Mouse (Mus musculus) cerebral cortex, adult 2 months (tissue): ENCODE results near the gene Rfx5.

Experiments used
- WGBS: fragments of 180-500 bp; shearing (Covaris S2); methylation state at CpG from one replicate; pipeline ENCODE4 v1.1.7; 2018; 5-methylcytosine and 5-hydroxymethylcytosine counted together

Rfx5 gene

GRCm38 (mm10) chr3:94953764-94954616, at the start of gene Rfx5:
Gene Rfx5, plus strand, starts transcription at chr3:94954075.
- WGBS = under 1% methylated on average over 50 of the region's 50 CpGs

- WGBS = 67% methylated on average over 3 of the region's 3 CpGs
Measured at GRCm38 (mm10) chr3:94904759-94905158, 49.1 kb upstream of the Rfx5 start.

- 74% methylated on average over 1 of the region's 1 CpGs for WGBS
Measured at GRCm38 (mm10) chr3:94906482-94906881, 47.4 kb upstream of the Rfx5 start.

DNA sequence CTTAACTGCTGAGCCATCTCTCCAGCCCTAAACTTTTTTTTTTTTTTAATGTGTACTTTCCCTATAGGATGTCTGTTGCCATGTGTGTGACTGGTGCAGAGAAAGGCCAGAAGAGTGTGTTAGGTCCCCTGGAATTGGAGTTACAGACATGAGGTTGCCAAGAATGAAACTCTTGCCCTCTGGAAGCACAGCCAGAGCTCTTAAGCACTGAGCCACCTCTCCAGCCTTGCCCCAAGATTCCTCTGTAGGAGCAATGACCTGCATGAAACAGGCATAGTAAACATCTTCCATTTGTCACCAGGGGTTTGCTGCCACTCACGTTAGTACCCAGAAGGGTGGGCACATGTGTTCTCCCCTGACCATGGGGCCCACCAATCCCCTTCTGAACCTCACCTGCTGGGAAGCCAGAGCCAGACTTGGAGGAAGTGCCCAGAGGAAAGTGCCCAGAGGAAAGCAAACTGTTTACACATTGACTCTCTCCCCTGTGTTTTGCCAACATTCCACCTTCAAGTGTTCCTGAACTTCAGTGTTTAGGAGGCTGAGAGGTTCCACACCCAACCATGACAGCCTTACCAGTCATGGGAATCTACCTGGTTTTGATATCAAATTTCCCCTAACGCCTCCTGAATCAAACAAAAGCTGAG, 42.7 kb upstream of the Rfx5 start:
- 84% methylated on average over 2 of the region's 2 CpGs for WGBS

DNA sequence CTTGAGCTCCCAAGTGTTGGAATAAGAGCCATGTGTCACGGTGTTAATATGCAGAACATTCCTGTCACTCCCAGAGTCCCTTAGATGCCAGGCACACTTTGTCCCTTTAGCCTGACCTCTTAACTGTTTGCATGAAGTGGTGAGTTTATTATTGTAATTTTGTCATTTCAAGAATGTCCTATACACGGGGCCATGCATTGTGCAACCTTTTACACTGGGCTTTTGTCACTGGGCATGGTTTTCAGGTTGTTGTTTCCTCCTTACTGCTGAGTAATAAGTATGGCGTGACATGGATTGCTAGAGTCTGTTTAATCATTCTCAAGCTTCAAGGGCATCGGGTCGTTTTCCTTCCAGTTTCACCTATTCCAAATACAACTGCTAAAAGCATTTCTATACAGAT, 40.1 kb upstream of the Rfx5 start:
- 80% methylated on average over 5 of the region's 5 CpGs for WGBS

DNA sequence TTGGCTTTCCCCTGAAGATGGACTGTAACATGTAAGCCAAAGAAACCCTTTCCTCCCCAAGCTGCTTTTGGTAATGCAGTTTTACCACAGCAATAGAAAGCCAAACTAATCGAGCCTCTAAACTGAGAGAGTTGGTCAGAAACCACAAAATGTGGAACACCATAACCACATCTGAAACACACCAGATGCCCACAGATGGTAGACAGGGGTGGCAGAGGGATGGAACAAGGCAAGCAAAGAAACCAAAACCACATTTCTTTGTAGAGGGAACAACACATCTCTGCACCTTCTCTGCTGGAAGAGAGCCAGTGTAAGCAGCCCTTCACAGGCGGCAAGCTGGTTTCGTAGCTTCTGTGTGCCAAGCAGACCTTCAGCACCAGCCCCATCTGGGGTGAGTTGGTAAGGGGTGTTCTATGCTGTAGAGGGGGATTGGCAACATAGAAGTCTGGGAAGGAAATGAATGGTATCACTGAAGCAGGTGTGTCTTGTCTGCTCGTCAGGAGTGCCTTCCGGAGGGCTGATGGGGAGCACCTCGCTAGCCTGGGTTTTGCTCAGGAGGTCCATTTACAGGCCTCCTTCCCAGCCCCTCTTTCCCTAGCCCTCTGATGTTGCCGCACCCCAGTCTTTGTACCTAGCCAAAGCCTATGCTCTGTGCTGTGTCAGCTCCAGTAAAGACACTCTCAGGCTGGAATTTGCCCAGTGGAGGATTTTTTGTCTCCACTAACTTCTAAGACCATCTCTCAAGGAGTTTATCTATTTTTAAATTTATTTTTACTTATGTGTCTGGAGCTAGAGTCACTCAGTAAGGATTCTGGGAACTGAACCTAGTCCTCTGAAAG, 37.8 kb upstream of the Rfx5 start:
- 62% methylated on average over 7 of the region's 7 CpGs for WGBS

GRCm38 (mm10) chr3:94917816-94918361, 36.0 kb upstream of the Rfx5 start:
- WGBS = 50% methylated on average over 14 of the region's 14 CpGs

GRCm38 (mm10) chr3:94918845-94919244, 35.0 kb upstream of the Rfx5 start:
- WGBS = 84% methylated on average over 4 of the region's 4 CpGs

- WGBS = 51% methylated on average over 3 of the region's 3 CpGs
Measured at GRCm38 (mm10) chr3:94921104-94921503, 32.8 kb upstream of the Rfx5 start.

DNA sequence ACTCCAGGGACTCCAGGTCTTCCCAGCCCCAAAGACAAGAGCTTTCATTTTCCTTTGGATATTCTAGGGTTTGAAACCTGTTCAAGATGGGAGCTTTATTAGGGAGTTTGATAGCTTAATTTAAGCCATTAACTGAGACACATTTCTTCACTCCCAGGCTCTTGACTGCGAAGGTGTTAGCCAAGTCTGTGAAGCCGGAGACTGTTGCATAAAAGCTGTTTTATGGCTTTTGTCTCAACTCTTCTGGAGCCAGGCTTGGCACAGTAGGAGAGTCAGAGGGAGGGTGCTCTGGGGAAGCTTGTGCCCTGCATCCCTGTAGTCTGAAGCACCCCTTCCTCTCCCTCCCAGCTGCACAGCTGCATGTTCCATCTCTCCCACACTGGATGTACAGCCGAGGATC, 31.5 kb upstream of the Rfx5 start:
- WGBS = 26% methylated on average over 3 of the region's 3 CpGs

- 87% methylated on average over 8 of the region's 8 CpGs for WGBS
Measured at GRCm38 (mm10) chr3:94924688-94925087, 29.2 kb upstream of the Rfx5 start.

DNA sequence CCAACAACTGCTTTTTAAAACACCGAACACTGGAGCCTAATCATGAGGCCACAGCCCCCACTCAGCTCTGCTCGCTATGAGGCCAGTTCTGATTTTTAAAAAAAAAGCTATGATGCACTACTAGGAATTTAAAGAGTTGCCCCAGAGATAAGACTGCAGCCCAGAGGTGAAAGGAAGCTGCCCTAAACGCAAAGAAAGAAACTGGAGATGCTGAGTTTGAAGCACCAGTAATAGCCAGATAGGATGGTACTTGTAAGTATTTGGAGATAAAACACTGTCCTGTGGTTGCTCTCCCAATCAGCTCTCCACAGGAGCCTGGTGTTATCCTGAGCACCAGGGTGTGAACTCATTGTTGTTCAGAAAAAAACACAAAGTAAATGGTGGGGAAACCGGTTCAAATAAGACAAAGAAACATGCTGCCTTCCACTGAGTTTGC, 27.6 kb upstream of the Rfx5 start:
- 71% methylated on average over 4 of the region's 4 CpGs for WGBS

- 87% methylated on average over 4 of the region's 4 CpGs for WGBS
Measured at GRCm38 (mm10) chr3:94928979-94929378, 24.9 kb upstream of the Rfx5 start.

- WGBS = 75% methylated on average over 7 of the region's 7 CpGs
Measured at GRCm38 (mm10) chr3:94930386-94931266, 23.2 kb upstream of the Rfx5 start.

DNA sequence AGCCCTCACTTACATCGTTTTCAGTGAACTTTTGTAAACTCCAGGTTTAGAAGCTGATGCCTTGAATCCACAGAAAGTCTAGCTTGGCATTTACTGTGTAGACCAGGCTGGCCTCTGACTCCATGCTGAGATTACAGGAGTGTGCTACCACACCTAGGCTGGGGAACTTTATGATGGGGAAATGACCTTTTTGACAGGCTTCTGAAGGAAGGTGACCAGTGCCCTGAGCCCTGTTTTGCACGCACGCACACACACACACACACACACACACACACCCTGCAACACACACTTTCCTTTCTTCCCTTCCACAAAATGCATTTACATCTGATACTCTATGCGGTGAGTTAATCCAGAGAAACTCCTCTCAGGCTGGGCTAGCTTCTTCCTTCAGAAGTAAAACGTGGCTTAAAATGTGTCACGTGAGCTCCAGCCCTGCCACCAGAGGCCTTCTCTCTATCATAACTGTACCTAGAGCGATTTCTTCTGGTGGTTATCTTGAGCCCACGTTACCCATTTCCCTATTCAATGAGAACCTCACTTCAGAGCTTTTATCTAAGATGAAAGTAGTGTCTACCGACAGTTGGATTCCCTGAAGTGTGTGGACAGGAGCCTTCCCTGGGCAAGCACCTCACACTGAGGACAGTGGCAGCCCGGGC, 22.3 kb upstream of the Rfx5 start:
- 91% methylated on average over 10 of the region's 10 CpGs for WGBS

DNA sequence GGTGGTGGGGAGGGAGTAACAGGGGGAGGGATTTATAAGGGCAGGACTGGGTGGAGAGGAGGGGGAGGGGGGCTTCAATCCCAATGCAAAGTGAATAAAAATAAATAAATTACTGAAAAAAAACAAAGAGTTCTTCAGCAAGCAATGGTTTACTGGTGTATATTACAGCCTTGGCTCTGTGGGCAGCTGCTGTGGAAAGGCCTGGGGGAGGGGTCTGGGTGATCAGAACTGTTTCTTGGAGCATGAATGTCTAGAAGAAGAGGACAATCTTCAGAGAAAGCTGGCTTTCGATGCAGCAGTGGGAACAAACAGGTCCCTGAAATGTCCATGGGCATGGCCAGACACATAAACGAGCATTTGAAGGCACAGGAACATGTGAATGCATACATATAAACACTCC, 21.6 kb upstream of the Rfx5 start:
- 56% methylated on average over 2 of the region's 2 CpGs for WGBS

DNA sequence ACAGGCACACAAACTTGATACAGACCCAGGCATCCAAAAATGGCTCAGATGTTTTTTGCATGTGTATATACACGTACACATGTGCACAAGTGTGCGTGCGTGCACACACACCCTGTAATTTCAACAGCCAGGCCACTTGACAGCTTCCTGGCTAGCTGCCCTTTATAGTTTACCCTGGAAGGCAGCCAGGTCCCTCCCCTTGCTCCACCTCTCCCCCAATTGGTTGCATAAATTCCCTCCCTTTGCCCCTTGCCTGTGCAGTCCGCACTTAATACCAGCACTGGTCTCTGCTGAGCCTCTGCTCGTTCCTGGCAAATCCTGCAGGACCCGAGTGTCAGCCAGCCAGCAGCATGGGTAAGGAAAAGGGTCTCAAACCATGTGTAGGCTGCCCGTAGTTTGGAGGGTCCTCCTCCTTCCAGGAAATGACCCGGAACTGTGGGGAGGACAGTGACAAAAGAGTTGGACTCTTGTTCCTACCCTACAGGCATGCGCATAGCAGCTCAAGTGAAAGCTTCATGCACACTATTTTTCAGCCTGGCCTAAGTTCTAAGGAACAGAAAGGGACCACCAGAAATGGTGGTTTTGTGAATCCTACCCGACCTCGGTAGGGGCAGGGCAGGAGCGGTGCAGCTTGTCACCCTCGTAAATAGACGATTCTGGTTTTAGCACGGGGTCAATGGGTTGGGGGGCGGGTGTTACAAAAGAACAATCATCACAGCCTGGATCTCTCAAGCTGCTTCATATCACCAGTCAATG, 20.9 kb upstream of the Rfx5 start, which contains the start of gene Selenbp1:
Selenbp1 (plus strand) TSS at position 248 of the 756 bp plus-strand sequence.
- 35% methylated on average over 16 of the region's 16 CpGs for WGBS

- WGBS = no CpG with 5 or more reads among the region's 2 CpGs
Measured at GRCm38 (mm10) chr3:94933604-94934003, 20.3 kb upstream of the Rfx5 start.

GRCm38 (mm10) chr3:94934564-94934963, 19.3 kb upstream of the Rfx5 start:
- 99% methylated on average over 3 of the region's 3 CpGs for WGBS

GRCm38 (mm10) chr3:94935332-94935731, 18.5 kb upstream of the Rfx5 start:
- 90% methylated on average over 3 of the region's 3 CpGs for WGBS
